Mouse (Mus musculus): Measurements from ENCODE around the gene Atp6v1g1.

DNA sequence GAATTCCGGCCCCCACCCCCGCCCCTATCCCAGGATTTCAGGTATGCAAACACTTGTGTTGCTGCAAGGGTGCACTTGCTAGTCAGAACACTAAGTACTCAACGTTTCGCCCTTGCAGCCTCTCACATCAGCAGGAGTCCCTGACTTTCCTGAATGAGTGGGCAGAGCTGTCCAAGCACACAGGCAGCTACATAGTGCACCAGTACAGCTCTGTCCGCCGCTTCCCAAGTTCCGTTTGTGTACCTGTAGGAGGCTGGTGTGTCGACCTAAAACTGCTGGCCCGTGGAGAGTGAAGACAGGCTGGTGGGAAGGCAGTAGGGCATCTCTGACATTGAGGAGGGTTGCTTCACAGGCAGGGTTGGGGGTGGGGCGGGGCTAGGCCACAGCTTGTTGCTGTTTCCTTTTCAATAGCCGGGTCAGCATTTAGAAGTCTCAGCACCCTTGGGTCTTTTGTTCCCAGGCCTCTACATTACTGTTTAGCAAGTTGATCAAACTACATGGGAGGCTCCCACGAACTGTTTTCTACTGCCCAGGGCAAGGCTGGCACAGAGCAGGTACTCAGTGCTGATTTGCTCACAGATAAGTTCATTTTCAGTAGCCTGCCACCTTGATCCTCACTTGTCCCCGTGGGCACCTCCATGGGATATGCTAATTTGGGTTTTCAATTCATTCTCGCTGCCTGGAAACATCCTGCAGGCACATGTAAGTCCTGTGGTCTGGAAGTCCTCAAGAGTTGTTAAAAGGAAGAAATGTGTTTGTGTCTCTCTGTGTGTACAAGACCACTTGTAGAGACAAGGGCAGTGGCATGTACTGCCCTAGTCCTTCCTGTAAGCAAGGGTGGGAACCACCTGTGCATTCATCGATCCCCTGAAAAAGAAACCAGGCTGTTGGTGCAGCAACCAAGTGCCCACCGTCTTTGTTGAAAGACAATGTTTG lies 12.8 kb downstream of the Atp6v1g1 start:
- TF ChIP-seq GATA1 (IDR thresholded peaks at IDR 0.05; ENCODE audit: low read length) (no peak), TAL1 (IDR thresholded peaks at IDR 0.05; ENCODE audit: low read length) (no peak)
